Mouse (Mus musculus): ENCODE data around the gene Card9.

The Card9 gene

DNA sequence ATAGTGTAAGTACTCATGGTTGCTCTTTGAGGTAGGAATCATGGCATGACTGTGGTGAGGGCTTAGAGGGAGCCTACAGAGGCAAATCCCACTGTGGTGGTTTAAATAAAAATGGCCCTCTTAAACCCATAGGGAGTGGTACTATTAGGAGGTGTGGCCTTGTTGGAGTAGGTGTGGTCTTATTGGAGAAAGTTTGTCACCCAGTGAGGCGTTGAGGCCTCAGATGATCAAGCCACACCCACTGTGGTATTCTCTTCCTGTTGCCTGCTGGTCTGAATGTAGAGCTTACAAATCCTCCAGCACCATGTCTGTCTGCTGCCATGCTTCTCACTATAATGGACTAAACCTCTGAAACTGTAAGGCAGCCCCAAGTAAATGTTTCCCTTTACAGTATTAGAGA is 56.0 kb downstream of the Card9 start:
- DNase-seq (ENCODE audit: low read depth, low spot score) = peak; percentile 33
